Mouse (Mus musculus): ENCODE results near the gene Tsc22d4. TPM values are rescaled to one million over a fixed set of nuclear protein-coding genes. Genes with fewer than 3 reads are reported as not detected.
"Not testable (repeated sequence)": the region's sequence is repeated elsewhere in the genome, so short reads cannot be mapped to it uniquely, and the experiment has no call there.

Tsc22d4 gene
- polyA plus RNA-seq, 1 experiment = 497 TPM

- TF ChIP-seq CTCF (IDR thresholded peaks at IDR 0.05; ENCODE audit: borderline replicate concordance, insufficient read depth, low read depth, low read length) = no peak
- no peak for TF ChIP-seq POLR2A (IDR thresholded peaks at IDR 0.05; ENCODE audit: borderline replicate concordance, insufficient read depth, low read length)
- Histone ChIP-seq H3K27me3 (ENCODE audit: control insufficient read depth, insufficient read depth, low read length) (no peaks in the 10 kb centered on the region), H3K4me3 (replicated peaks; ENCODE audit: insufficient read depth, low read depth, low read length) (no peak overlapping the region), H3K4me1 (ENCODE audit: control insufficient read depth, insufficient read depth, low read length) (peaks cover 10% of the 10 kb centered on the region), H3K27ac (ENCODE audit: insufficient read depth, low read length) (no peak overlapping the region)
- WGBS = 94% methylated on average over 6 of the region's 6 CpGs
- DNase-seq = no peak
Observed at GRCm38 (mm10) chr5:137742836-137743235, 2.7 kb upstream of the Tsc22d4 start.

DNA sequence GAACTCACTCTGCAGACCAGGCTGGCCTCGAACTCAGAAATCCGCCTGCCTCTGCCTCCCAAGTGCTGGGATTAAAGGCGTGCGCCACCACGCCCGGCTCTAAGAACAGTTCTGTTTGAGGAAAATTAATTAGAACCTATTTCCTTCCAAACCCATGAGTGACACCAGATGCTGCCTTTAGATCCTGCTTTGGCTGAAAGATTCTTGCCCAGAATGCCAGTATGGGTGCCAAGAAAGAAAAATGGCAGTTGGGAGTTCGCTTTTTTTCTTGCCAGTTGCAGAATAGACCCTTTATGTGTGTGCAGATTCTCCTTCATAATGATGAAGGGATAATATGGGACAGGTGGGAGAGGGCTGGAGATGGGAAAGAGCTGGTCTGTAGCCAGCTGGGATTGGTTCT lies 1.3 kb upstream of the Tsc22d4 start:
- Histone ChIP-seq H3K27ac (ENCODE audit: insufficient read depth, low read length) (no peak overlapping the region), H3K4me3 (replicated peaks; ENCODE audit: insufficient read depth, low read depth, low read length) (no peak overlapping the region), H3K27me3 (ENCODE audit: control insufficient read depth, insufficient read depth, low read length) (no peaks in the 10 kb centered on the region), H3K4me1 (ENCODE audit: control insufficient read depth, insufficient read depth, low read length) (peaks cover 6% of the 10 kb centered on the region)
- no peak for DNase-seq
- TF ChIP-seq POLR2A (IDR thresholded peaks at IDR 0.05; ENCODE audit: borderline replicate concordance, insufficient read depth, low read length) (no peak), CTCF (IDR thresholded peaks at IDR 0.05; ENCODE audit: borderline replicate concordance, insufficient read depth, low read depth, low read length) (no peak)
- WGBS = 53% methylated on average over 7 of the region's 7 CpGs

DNA sequence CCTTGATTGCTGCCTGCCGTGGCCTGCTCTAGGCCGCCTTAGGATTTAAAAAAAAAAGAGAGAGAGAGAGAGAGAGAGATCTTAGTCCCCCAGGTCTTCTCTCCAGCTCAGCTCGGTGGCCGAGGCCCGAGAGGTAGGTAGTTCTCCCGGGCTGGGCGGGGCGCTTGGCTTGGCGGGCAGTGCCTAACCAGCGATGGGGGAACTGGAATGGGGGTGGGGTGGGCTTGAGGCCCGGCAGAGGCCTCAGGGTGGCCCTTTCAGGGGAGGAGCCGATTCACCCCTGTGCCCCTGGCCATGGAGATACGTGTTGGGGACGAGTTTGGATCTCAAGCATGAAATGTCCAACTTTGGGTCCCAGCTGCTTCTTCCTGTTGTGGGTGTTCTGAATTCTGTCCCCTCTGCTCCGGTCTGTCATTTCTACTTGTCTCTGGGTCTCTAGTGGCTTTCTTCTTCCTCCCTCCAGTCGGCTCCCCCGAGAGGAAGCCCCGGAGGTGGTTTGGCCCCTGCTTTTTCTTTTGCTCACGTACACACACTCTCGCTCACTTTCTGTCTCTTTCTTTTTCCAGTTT lies 836 bp downstream of the Tsc22d4 start:
- Histone ChIP-seq H3K27ac (ENCODE audit: insufficient read depth, low read length) (peak overlapping the region; percentile 33), H3K27me3 (ENCODE audit: control insufficient read depth, insufficient read depth, low read length) (no peaks in the 10 kb centered on the region), H3K4me3 (replicated peaks; ENCODE audit: insufficient read depth, low read depth, low read length) (peak overlapping the region; percentile 73), H3K4me1 (ENCODE audit: control insufficient read depth, insufficient read depth, low read length) (peaks cover 6% of the 10 kb centered on the region)
- DNase-seq = peak; percentile 56 to 68
- WGBS = under 1% methylated on average over 20 of the region's 20 CpGs
- TF ChIP-seq POLR2A (IDR thresholded peaks at IDR 0.05; ENCODE audit: borderline replicate concordance, insufficient read depth, low read length) = no peak
- no peak for TF ChIP-seq CTCF (IDR thresholded peaks at IDR 0.05; ENCODE audit: borderline replicate concordance, insufficient read depth, low read depth, low read length)

GRCm38 (mm10) chr5:137746851-137747325 lies 1.4 kb downstream of the Tsc22d4 start:
- Histone ChIP-seq H3K4me1 (ENCODE audit: control insufficient read depth, insufficient read depth, low read length) (peaks cover 6% of the 10 kb centered on the region), H3K4me3 (replicated peaks; ENCODE audit: insufficient read depth, low read depth, low read length) (peak overlapping the region; percentile 73), H3K27ac (ENCODE audit: insufficient read depth, low read length) (peak overlapping the region; percentile 66), H3K27me3 (ENCODE audit: control insufficient read depth, insufficient read depth, low read length) (no peaks in the 10 kb centered on the region)
- 2% methylated on average over 16 of the region's 16 CpGs for WGBS
- peak in 1 of 2 experiments; percentile 34 for DNase-seq
- TF ChIP-seq CTCF (IDR thresholded peaks at IDR 0.05; ENCODE audit: borderline replicate concordance, insufficient read depth, low read depth, low read length) (no peak), POLR2A (IDR thresholded peaks at IDR 0.05; ENCODE audit: borderline replicate concordance, insufficient read depth, low read length) (no peak)

DNA sequence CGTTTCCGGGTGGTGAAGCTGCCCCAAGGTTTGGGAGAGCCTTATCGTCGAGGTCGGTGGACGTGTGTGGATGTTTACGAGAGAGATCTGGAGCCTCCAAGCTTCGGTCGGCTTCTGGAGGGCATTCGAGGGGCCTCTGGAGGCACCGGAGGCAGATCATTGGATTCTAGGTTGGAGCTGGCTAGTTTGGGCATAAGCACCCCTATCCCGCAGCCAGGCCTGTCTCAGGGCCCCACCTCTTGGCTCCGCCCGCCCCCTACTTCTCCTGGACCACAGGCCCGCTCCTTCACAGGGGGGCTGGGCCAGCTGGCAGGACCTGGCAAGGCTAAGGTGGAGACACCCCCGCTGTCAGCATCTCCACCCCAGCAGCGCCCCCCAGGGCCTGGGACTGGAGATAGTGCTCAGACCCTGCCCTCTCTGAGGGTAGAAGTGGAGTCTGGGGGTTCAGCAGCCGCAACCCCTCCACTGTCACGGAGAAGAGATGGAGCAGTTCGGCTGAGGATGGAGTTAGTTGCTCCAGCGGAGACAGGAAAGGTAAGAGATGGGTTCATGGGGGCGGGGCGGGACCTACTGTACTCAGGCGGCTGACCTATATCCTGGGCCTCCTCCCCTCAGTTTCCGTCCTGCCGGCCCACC lies 1.9 kb downstream of the Tsc22d4 start:
- H3K4me1 ChIP-seq (ENCODE audit: control insufficient read depth, insufficient read depth, low read length) = peaks cover 6% of the 10 kb centered on the region
- no peak for TF ChIP-seq CTCF (IDR thresholded peaks at IDR 0.05; ENCODE audit: borderline replicate concordance, insufficient read depth, low read depth, low read length)
- no peak for TF ChIP-seq POLR2A (IDR thresholded peaks at IDR 0.05; ENCODE audit: borderline replicate concordance, insufficient read depth, low read length)
- no peaks in the 10 kb centered on the region for H3K27me3 ChIP-seq (ENCODE audit: control insufficient read depth, insufficient read depth, low read length)
- peak overlapping the region; percentile 73 for H3K4me3 ChIP-seq (replicated peaks; ENCODE audit: insufficient read depth, low read depth, low read length)
- DNase-seq = peak; percentile 65 to 66
- 6% methylated on average over 26 of the region's 26 CpGs for WGBS
- peak overlapping the region; percentile 66 for H3K27ac ChIP-seq (ENCODE audit: insufficient read depth, low read length)

- no peak for DNase-seq
- Histone ChIP-seq H3K27ac (ENCODE audit: insufficient read depth, low read length) (no peak overlapping the region), H3K4me1 (ENCODE audit: control insufficient read depth, insufficient read depth, low read length) (peaks cover 6% of the 10 kb centered on the region), H3K27me3 (ENCODE audit: control insufficient read depth, insufficient read depth, low read length) (no peaks in the 10 kb centered on the region), H3K4me3 (replicated peaks; ENCODE audit: insufficient read depth, low read depth, low read length) (no peak overlapping the region)
- TF ChIP-seq POLR2A (IDR thresholded peaks at IDR 0.05; ENCODE audit: borderline replicate concordance, insufficient read depth, low read length) (no peak), CTCF (IDR thresholded peaks at IDR 0.05; ENCODE audit: borderline replicate concordance, insufficient read depth, low read depth, low read length) (no peak)
- WGBS = 40% methylated on average over 5 of the region's 5 CpGs
Observed at GRCm38 (mm10) chr5:137748130-137748770, 2.7 kb downstream of the Tsc22d4 start.

DNA sequence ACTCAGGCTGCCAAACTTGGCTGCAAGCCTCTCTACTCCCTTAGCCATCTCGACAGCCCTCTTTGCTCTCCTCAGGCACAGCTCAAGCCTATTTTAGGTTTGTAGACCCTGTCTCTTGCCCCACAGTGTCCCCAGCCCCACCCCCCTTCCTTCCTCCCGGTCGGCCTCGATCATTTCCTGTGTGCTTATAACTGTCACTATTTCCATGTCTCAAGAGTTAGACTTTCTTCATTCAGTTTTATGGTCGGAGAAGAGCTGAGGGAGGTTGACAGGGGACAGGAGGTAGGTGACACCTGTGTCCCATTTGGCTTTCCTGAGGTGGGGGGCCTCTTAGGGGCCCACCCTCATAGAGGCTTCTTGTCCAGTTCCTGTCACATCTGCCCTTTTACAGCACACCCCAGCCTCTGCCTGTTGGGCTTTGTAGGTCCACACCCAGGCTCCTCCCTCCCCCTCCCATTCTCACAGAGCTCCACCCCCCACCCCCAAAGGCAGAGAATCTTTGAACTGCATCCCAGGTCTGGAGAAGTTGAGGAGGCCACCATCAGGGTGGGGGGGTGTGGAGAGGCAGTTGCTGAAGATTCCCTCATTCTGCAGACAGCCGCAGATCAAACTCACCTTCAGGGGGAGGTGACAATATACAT lies 3.8 kb downstream of the Tsc22d4 start:
- no peak overlapping the region for H3K4me3 ChIP-seq (replicated peaks; ENCODE audit: insufficient read depth, low read depth, low read length)
- DNase-seq = no peak
- H3K27me3 ChIP-seq (ENCODE audit: control insufficient read depth, insufficient read depth, low read length) = no peaks in the 10 kb centered on the region
- WGBS = 58% methylated on average over 6 of the region's 6 CpGs
- TF ChIP-seq POLR2A (IDR thresholded peaks at IDR 0.05; ENCODE audit: borderline replicate concordance, insufficient read depth, low read length) = no peak
- TF ChIP-seq CTCF (IDR thresholded peaks at IDR 0.05; ENCODE audit: borderline replicate concordance, insufficient read depth, low read depth, low read length) = no peak
- no peak overlapping the region for H3K27ac ChIP-seq (ENCODE audit: insufficient read depth, low read length)
- peaks cover 6% of the 10 kb centered on the region for H3K4me1 ChIP-seq (ENCODE audit: control insufficient read depth, insufficient read depth, low read length)

GRCm38 (mm10) chr5:137750212-137750611 lies 4.7 kb downstream of the Tsc22d4 start:
- H3K4me3 ChIP-seq (replicated peaks; ENCODE audit: insufficient read depth, low read depth, low read length); H3K27ac ChIP-seq (ENCODE audit: insufficient read depth, low read length); DNase-seq; H3K27me3 ChIP-seq (ENCODE audit: control insufficient read depth, insufficient read depth, low read length); H3K4me1 ChIP-seq (ENCODE audit: control insufficient read depth, insufficient read depth, low read length): not testable (repeated sequence)
- 94% methylated on average over 8 of the region's 8 CpGs for whole genome bisulfite sequencing

Data from cerebellum, adult 2 months (tissue).